Mouse (Mus musculus) CH12.LX (cell line): ENCODE data around the gene Sergef. TPM values are rescaled to one million over a fixed set of nuclear protein-coding genes. Genes with fewer than 3 reads are reported as not detected.

Experiments
- DNase-seq: peaks from one replicate; pipeline ENCODE4 v3.0.0-alpha.2; 2013; ENCODE audit errors: extremely low read depth
- H3K27ac ChIP-seq: 2 replicates; pipeline ENCODE4 v1.5.1; 2012; ENCODE audit warnings: low read depth, mild to moderate bottlenecking, control low read depth, moderate library complexity; ENCODE audit not compliant: insufficient read depth
- H3K27me3 ChIP-seq: replicated peaks from 2 replicates; pipeline ENCODE3; 2012; ENCODE audit warnings: inconsistent platforms
- H3K36me3 ChIP-seq, 2 experiments: replicated peaks in 1 of 2; 2 replicates each; pipeline versions ENCODE3 to v1.6.1; 2012; ENCODE audit warnings: inconsistent platforms in 1 of 2, low read length in 1 of 2, mild to moderate bottlenecking in 1 of 2, mixed read lengths in 1 of 2, moderate library complexity in 1 of 2; ENCODE audit not compliant: control insufficient read depth in 1 of 2, insufficient read depth in 1 of 2
- H3K4me1 ChIP-seq, 2 experiments: 2 replicates each; pipeline ENCODE4 v1.6.1; 2012; ENCODE audit warnings: inconsistent platforms in 1 of 2, moderate library complexity in 1 of 2; ENCODE audit not compliant: insufficient read depth in 2 of 2, control insufficient read depth in 1 of 2
- H3K4me2 ChIP-seq: 2 replicates; pipeline ENCODE4 v1.6.1; 2012; ENCODE audit warnings: low read depth, mild to moderate bottlenecking, control low read depth; ENCODE audit not compliant: poor library complexity, insufficient read depth, severe bottlenecking
- H3K4me3 ChIP-seq, 3 experiments: fragments of 150-350 bp in 1 of 3; sonication (generic) in 1 of 3; replicated peaks in 1 of 3; 2 replicates each; pipeline versions ENCODE3 to v1.5.1; 2011 to 2012; ENCODE audit warnings: low read depth in 2 of 3, low read length in 2 of 3, mild to moderate bottlenecking in 2 of 3, moderate library complexity in 2 of 3, control low read depth in 1 of 3, improper control_type of control experiment in 1 of 3, inconsistent platforms in 1 of 3, mixed read lengths in 1 of 3; ENCODE audit not compliant: poor library complexity in 1 of 3
- H3K79me2 ChIP-seq: replicated peaks from 2 replicates; pipeline ENCODE4 v1.6.1; 2012; ENCODE audit warnings: mild to moderate bottlenecking, moderate library complexity; ENCODE audit not compliant: control insufficient read depth, poor library complexity, insufficient read depth, severe bottlenecking; ENCODE audit errors: extremely low read depth
- H3K9ac ChIP-seq: 2 replicates; pipeline ENCODE4 v1.6.1; 2012; ENCODE audit warnings: low read depth, mild to moderate bottlenecking, control low read depth, moderate library complexity; ENCODE audit not compliant: insufficient read depth
- H3K9me3 ChIP-seq: replicated peaks from 2 replicates; pipeline ENCODE3; 2012; ENCODE audit warnings: low read length, inconsistent platforms, mixed read lengths
- BHLHE40 ChIP-seq: IDR thresholded peaks from 2 replicates; pipeline ENCODE4 v1.6.1; 2011; ENCODE audit warnings: mild to moderate bottlenecking, low read depth, low read length, improper control_type of control experiment
- CTCF ChIP-seq, 2 experiments: IDR thresholded peaks in 1 of 2; conservative IDR thresholded peaks in 1 of 2; 2 replicates each; pipeline ENCODE4 v1.5.1; 2011 to 2012; ENCODE audit warnings: low read depth in 2 of 2, low read length in 2 of 2, improper control_type of control experiment in 1 of 2, inconsistent platforms in 1 of 2, mild to moderate bottlenecking in 1 of 2, moderate library complexity in 1 of 2
- E2F4 ChIP-seq: IDR thresholded peaks from 2 replicates; pipeline ENCODE4 v1.6.1; 2011; ENCODE audit warnings: low read depth, low read length, improper control_type of control experiment; ENCODE audit not compliant: insufficient replicate concordance
- ETS1 ChIP-seq: conservative IDR thresholded peaks from 2 replicates; pipeline ENCODE4 v1.6.1; 2012; ENCODE audit warnings: low read depth, mild to moderate bottlenecking, inconsistent platforms, low read length, improper control_type of control experiment, moderate library complexity
- GABPA ChIP-seq: IDR thresholded peaks from 2 replicates; pipeline ENCODE4 v1.6.1; 2012; ENCODE audit warnings: low read depth, low read length, improper control_type of control experiment, inconsistent platforms; ENCODE audit not compliant: insufficient replicate concordance
- JUND ChIP-seq: conservative IDR thresholded peaks from 2 replicates; pipeline ENCODE4 v1.6.1; 2011; ENCODE audit warnings: low read depth, low read length, improper control_type of control experiment
- KAT2A ChIP-seq: IDR thresholded peaks from 2 replicates; pipeline ENCODE4 v1.6.1; 2012; ENCODE audit warnings: low read length, improper control_type of control experiment, inconsistent platforms; ENCODE audit not compliant: insufficient replicate concordance
- MAFK ChIP-seq: IDR thresholded peaks from 2 replicates; pipeline ENCODE4 v1.6.1; 2011; ENCODE audit warnings: low read length, improper control_type of control experiment; ENCODE audit not compliant: insufficient replicate concordance
- MAX ChIP-seq: IDR thresholded peaks from 2 replicates; pipeline ENCODE4 v1.6.1; 2011; ENCODE audit warnings: low read length, improper control_type of control experiment
- MAZ ChIP-seq: IDR thresholded peaks from 2 replicates; pipeline ENCODE4 v1.6.1; 2012; ENCODE audit warnings: low read depth, mild to moderate bottlenecking, inconsistent platforms, low read length, improper control_type of control experiment, moderate library complexity
- MXI1 ChIP-seq: IDR thresholded peaks from 2 replicates; pipeline ENCODE4 v1.6.1; 2011; ENCODE audit warnings: mild to moderate bottlenecking, low read depth, low read length, improper control_type of control experiment
- NELFE ChIP-seq: IDR thresholded peaks from 2 replicates; pipeline ENCODE4 v1.6.1; 2011; ENCODE audit warnings: low read depth, low read length, improper control_type of control experiment
- PAX5 ChIP-seq: IDR thresholded peaks from 2 replicates; pipeline ENCODE4 v1.6.1; 2012; ENCODE audit warnings: low read length, inconsistent platforms, mixed read lengths
- POLR2A ChIP-seq: IDR thresholded peaks from 2 replicates; pipeline ENCODE4 v1.6.1; 2011; ENCODE audit warnings: low read depth, mild to moderate bottlenecking, improper control_type of control experiment, low read length
- POLR2AphosphoS2 ChIP-seq: IDR thresholded peaks from 2 replicates; pipeline ENCODE4 v1.6.1; 2011; ENCODE audit warnings: low read depth, low read length, improper control_type of control experiment
- RAD21 ChIP-seq: IDR thresholded peaks from 2 replicates; pipeline ENCODE4 v1.6.1; 2011; ENCODE audit warnings: low read depth, mild to moderate bottlenecking, low read length, improper control_type of control experiment, moderate library complexity
- SMC3 ChIP-seq: IDR thresholded peaks from 2 replicates; pipeline ENCODE4 v1.6.1; 2011; ENCODE audit warnings: low read depth, low read length, improper control_type of control experiment
- TBP ChIP-seq: conservative IDR thresholded peaks from 2 replicates; pipeline ENCODE4 v1.6.1; 2011; ENCODE audit warnings: low read depth, low read length, improper control_type of control experiment
- TCF12 ChIP-seq: IDR thresholded peaks from 2 replicates; pipeline ENCODE4 v1.6.1; 2014; ENCODE audit warnings: low read depth, mild to moderate bottlenecking, inconsistent platforms, low read length, improper control_type of control experiment
- ZC3H11A ChIP-seq: IDR thresholded peaks from 2 replicates; pipeline ENCODE4 v1.6.1; 2012; ENCODE audit warnings: low read depth, mild to moderate bottlenecking, inconsistent platforms, low read length, improper control_type of control experiment
- ZKSCAN1 ChIP-seq: IDR thresholded peaks from 2 replicates; pipeline ENCODE4 v1.6.1; 2012; ENCODE audit warnings: low read depth, inconsistent platforms, low read length, improper control_type of control experiment, borderline replicate concordance
- ZNF384 ChIP-seq: IDR thresholded peaks from 2 replicates; pipeline ENCODE4 v1.6.1; 2012; ENCODE audit warnings: low read depth, low read length, improper control_type of control experiment, inconsistent platforms
- dilution Hi-C: fragments of 300-500 bp; cut with MboI; formaldehyde crosslinking; loops from 2 replicates; pipeline ENCODE4 v1.14.3; 2020; ENCODE audit warnings: low sequenced_read_pairs; ENCODE audit not compliant: extremely low pct_unique_long_range_greater_than_20kb, extremely low pct_ligation_motif_present
- in situ Hi-C: fragments of 300-500 bp; cut with MboI; formaldehyde crosslinking; loops from 3 replicates; pipeline ENCODE4 v1.14.3; 2019; ENCODE audit warnings: low sequenced_read_pairs, low pct_ligation_motif_present, low pct_unique_long_range_greater_than_20kb, mixed read lengths
- polyA plus RNA-seq: library from polyadenylated mRNA; unstranded; fragments of >175 nt; gene quantifications from 2 replicates; pipeline ENCODE4 v1.2.1, GENCODE M21; 2012; ENCODE audit warnings: low read depth; ENCODE audit not compliant: insufficient read length
- total RNA-seq, 2 experiments: library from RNA; depleted of rRNA; stranded (reverse); fragments of 300-350 nt in 1 of 2; fragments of >200 nt in 1 of 2; gene quantifications; 2 replicates each; pipeline ENCODE4 v1.2.3; 2012 to 2014

Sergef gene
- total and polyA plus RNA-seq, 3 experiments = 13.0 to 18.0 (median 14.1) TPM

DNA sequence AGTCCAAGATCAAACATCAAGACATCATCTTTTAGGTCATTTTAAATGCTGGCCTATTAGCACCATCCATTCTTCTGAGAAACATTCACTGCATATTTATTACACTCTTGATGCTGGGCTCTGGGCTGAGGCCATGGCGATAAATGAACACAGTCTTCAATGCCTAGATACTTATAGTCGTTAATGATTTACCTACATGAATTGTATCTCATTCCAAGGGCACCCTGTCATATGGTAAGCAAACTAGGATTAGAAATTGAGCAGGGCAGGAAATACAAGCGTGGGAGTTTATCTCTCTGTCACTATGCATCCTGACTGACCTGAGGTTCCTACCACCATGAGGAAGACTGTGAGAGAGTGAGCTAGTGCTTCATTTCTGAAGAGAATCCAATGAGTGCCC, 170.1 kb downstream of the Sergef start:
- in situ Hi-C loops (no loop called here), dilution Hi-C loops (no loop called here)
- H3K27me3 ChIP-seq = no peaks in the 10 kb centered on the region
- no peak for DNase-seq
- H3K4me3 ChIP-seq = no peak overlapping the region
- no peaks in the 10 kb centered on the region for H3K79me2 ChIP-seq
- H3K36me3 ChIP-seq = peaks cover 0 to 2% of the 10 kb centered on the region in 2 experiments
- H3K9ac ChIP-seq = no peak overlapping the region
- no peak for TF ChIP-seq POLR2A
- no peak for TF ChIP-seq NELFE
- no peak for TF ChIP-seq ZC3H11A
- TF ChIP-seq CTCF (conservative IDR thresholded peaks at IDR 0.05 in 1 of 2, IDR thresholded peaks at IDR 0.05 in 1 of 2; ENCODE audit: low read depth in 2 of 2, low read length in 2 of 2) = no peak
- no peak overlapping the region for H3K4me2 ChIP-seq
- H3K9me3 ChIP-seq = no peaks in the 10 kb centered on the region
- H3K4me1 ChIP-seq = peaks cover 0 to 44% of the 10 kb centered on the region in 2 experiments; a peak in 2 of 4 replicates
- H3K27ac ChIP-seq = no peak overlapping the region

DNA sequence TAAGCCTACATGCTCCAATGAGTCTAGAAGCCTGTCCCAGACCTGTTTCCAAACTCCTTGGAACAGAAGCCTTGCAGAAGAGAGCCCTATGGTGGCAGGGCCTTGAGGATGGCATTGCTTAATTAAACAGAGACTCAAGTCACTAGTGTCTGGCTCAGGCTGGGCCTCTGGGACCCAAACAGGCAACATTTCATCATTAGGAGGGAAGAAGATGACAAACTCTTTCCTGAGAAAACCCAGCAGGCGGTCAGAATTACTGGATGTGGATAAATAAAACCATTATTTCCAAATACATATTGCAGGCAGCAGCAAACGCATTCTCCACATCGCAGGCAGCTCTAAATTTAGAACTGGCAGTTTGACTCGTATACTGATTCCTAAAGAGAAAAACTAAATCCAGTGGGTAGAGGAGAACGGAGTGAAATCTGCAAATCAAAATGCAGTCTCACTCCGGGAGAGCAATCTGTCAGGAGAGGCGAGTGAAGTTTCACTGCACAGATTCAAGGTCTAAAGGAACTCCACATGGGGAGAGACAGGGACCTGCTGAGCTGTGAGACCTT, 173.1 kb downstream of the Sergef start:
- in situ Hi-C loops (no loop called here), dilution Hi-C loops (no loop called here)
- TF ChIP-seq ETS1 (no peak), BHLHE40 (no peak), E2F4 (no peak), GABPA (no peak), TCF12 (no peak), KAT2A (no peak), MXI1 (no peak), MAZ (no peak), PAX5 (no peak), ZC3H11A (no peak), RAD21 (no peak), ZNF384 (no peak), MAX (no peak), ZKSCAN1 (no peak), MAFK (no peak), POLR2A (no peak), POLR2AphosphoS2 (no peak), SMC3 (no peak), TBP (no peak), JUND (no peak)
- no peaks in the 10 kb centered on the region for H3K9me3 ChIP-seq
- peaks cover 15 to 59% of the 10 kb centered on the region in 2 experiments for H3K4me1 ChIP-seq
- no peaks in the 10 kb centered on the region for H3K27me3 ChIP-seq
- H3K9ac ChIP-seq = no peak overlapping the region
- no peak overlapping the region for H3K27ac ChIP-seq
- no peak overlapping the region for H3K4me3 ChIP-seq
- H3K79me2 ChIP-seq = no peaks in the 10 kb centered on the region
- no peak overlapping the region for H3K4me2 ChIP-seq
- peaks cover 0 to 4% of the 10 kb centered on the region in 2 experiments for H3K36me3 ChIP-seq
- no peak for DNase-seq
